Mouse (Mus musculus): ENCODE measurements around the gene Acsf3.
A peak's percentile ranks its signal among the peaks of the same experiment; 100 is the strongest.

The Acsf3 gene

GRCm38 (mm10) chr8:122775285-122776155 is at the start of gene Acsf3:
Gene Acsf3 (plus strand): TSS chr8:122775486.
- peak; percentile 42 to 49 for DNase-seq (ENCODE audit: low spot score in 2 of 2)

- DNase-seq (ENCODE audit: low spot score in 2 of 2): no peak
These were observed 48.5 kb upstream of the Acsf3 start for GRCm38 (mm10) chr8:122726789-122727188.

GRCm38 (mm10) chr8:122727412-122727811 is 47.9 kb upstream of the Acsf3 start:
- peak in 1 of 2 experiments; percentile 49 for DNase-seq (ENCODE audit: low spot score in 2 of 2)

GRCm38 (mm10) chr8:122728630-122729029 is 46.7 kb upstream of the Acsf3 start:
- no peak for DNase-seq (ENCODE audit: low spot score in 2 of 2)

- no peak for DNase-seq (ENCODE audit: low spot score in 2 of 2)
These were observed 40.2 kb upstream of the Acsf3 start for GRCm38 (mm10) chr8:122735110-122735509.

- DNase-seq (ENCODE audit: low spot score in 2 of 2): peak in 1 of 2 experiments; percentile 48
These were observed 39.5 kb upstream of the Acsf3 start for GRCm38 (mm10) chr8:122735542-122736473.

GRCm38 (mm10) chr8:122736623-122737022 is 38.7 kb upstream of the Acsf3 start:
- no peak for DNase-seq (ENCODE audit: low spot score in 2 of 2)

- peak in 1 of 2 experiments; percentile 44 for DNase-seq (ENCODE audit: low spot score in 2 of 2)
These were observed 38.2 kb upstream of the Acsf3 start for GRCm38 (mm10) chr8:122737071-122737470.

GRCm38 (mm10) chr8:122737886-122738285 is 37.4 kb upstream of the Acsf3 start:
- DNase-seq (ENCODE audit: low spot score in 2 of 2): no peak

GRCm38 (mm10) chr8:122739102-122739725 is 36.1 kb upstream of the Acsf3 start:
- DNase-seq (ENCODE audit: low spot score in 2 of 2): peak; percentile 82 to 84

GRCm38 (mm10) chr8:122742471-122742870 is 32.8 kb upstream of the Acsf3 start:
- DNase-seq (ENCODE audit: low spot score in 2 of 2): no peak

GRCm38 (mm10) chr8:122745022-122745749 is 30.1 kb upstream of the Acsf3 start:
- no peak for DNase-seq (ENCODE audit: low spot score in 2 of 2)

- DNase-seq (ENCODE audit: low spot score in 2 of 2): no peak
These were observed 29.5 kb upstream of the Acsf3 start for GRCm38 (mm10) chr8:122745750-122746275.

- DNase-seq (ENCODE audit: low spot score in 2 of 2): no peak
These were observed 28.8 kb upstream of the Acsf3 start for GRCm38 (mm10) chr8:122746439-122746838.

GRCm38 (mm10) chr8:122747825-122748224 is 27.5 kb upstream of the Acsf3 start:
- no peak for DNase-seq (ENCODE audit: low spot score in 2 of 2)

GRCm38 (mm10) chr8:122749333-122749958 is 25.8 kb upstream of the Acsf3 start:
- no peak for DNase-seq (ENCODE audit: low spot score in 2 of 2)

GRCm38 (mm10) chr8:122751342-122751741 is 23.9 kb upstream of the Acsf3 start:
- no peak for DNase-seq (ENCODE audit: low spot score in 2 of 2)

- no peak for DNase-seq (ENCODE audit: low spot score in 2 of 2)
These were observed 23.1 kb upstream of the Acsf3 start for GRCm38 (mm10) chr8:122752111-122752721.

- DNase-seq (ENCODE audit: low spot score in 2 of 2): no peak
These were observed 16.7 kb upstream of the Acsf3 start for GRCm38 (mm10) chr8:122758597-122758996.

- DNase-seq (ENCODE audit: low spot score in 2 of 2): no peak
These were observed 15.2 kb upstream of the Acsf3 start for GRCm38 (mm10) chr8:122760116-122760515.

Data from thymus, postnatal 10 days (tissue).